Mouse (Mus musculus) C2C12 (cell line): ENCODE results near the gene Hist1h2ab.

ENCODE experiments used
- CTCF ChIP-seq: IDR thresholded peaks from one replicate; pipeline ENCODE4 v1.5.1; 2011; ENCODE audit not compliant: control insufficient read depth, insufficient read depth, insufficient read length
- USF1 ChIP-seq: IDR thresholded peaks from one replicate; pipeline ENCODE4 v1.6.1; 2011; ENCODE audit warnings: low read depth, mild to moderate bottlenecking, control low read depth, moderate library complexity

- TF ChIP-seq CTCF (no peak), USF1 (no peak)
These were observed 18.0 kb downstream of the Hist1h2ab start for GRCm38 (mm10) chr13:23768834-23769397.
